Mouse (Mus musculus) midbrain, embryonic 16.5 days (tissue): ENCODE measurements around the gene Slu7. TPM values are rescaled to one million over a fixed set of nuclear protein-coding genes. Genes with fewer than 3 reads are reported as not detected.

ENCODE experiments used
- ATAC-seq: fragments of 200-750 bp; cut with Nextera tagmentation; 2 replicates; pipeline ENCODE4 v1.8.0; 2017; ENCODE audit warnings: moderate TSS enrichment
- H3K27ac ChIP-seq: fragments of 300-500 bp; sonication (generic); 2 replicates; pipeline ENCODE4 v1.5.1; 2014; ENCODE audit warnings: mild to moderate bottlenecking, low read length, mixed read lengths
- H3K27me3 ChIP-seq: fragments of 300-500 bp; sonication (generic); 2 replicates; pipeline ENCODE4 v1.6.1; 2014; ENCODE audit warnings: low read depth, low read length, mixed read lengths; ENCODE audit not compliant: control insufficient read depth, insufficient read depth
- H3K36me3 ChIP-seq: fragments of 300-500 bp; sonication (generic); 2 replicates; pipeline ENCODE4 v1.6.1; 2014; ENCODE audit warnings: mild to moderate bottlenecking, low read length, moderate library complexity, mixed read lengths; ENCODE audit not compliant: control insufficient read depth, insufficient read depth
- H3K4me1 ChIP-seq: fragments of 300-500 bp; sonication (generic); 2 replicates; pipeline ENCODE4 v1.6.1; 2014; ENCODE audit warnings: mild to moderate bottlenecking, low read length, mixed read lengths; ENCODE audit not compliant: control insufficient read depth, insufficient read depth
- H3K4me2 ChIP-seq: fragments of 300-500 bp; sonication (generic); 2 replicates; pipeline ENCODE4 v1.6.1; 2014; ENCODE audit warnings: mild to moderate bottlenecking, low read length, mixed read lengths
- H3K4me3 ChIP-seq: fragments of 300-500 bp; sonication (generic); 2 replicates; pipeline ENCODE4 v1.5.1; 2014; ENCODE audit warnings: low read depth, mild to moderate bottlenecking, low read length, moderate library complexity, mixed read lengths
- H3K9ac ChIP-seq: fragments of 300-500 bp; sonication (generic); 2 replicates; pipeline ENCODE4 v1.6.1; 2014; ENCODE audit warnings: low read depth, low read length, mixed read lengths
- H3K9me3 ChIP-seq: fragments of 300-500 bp; sonication (generic); replicated peaks from 2 replicates; pipeline ENCODE4 v1.6.1; 2014; ENCODE audit warnings: mild to moderate bottlenecking, low read length, mixed read lengths; ENCODE audit not compliant: control insufficient read depth, poor library complexity, severe bottlenecking
- WGBS: fragments of 180-500 bp; shearing (Covaris S2); extraction: QIAGEN DNeasy Blood & Tissue Kit; methylation state at CpG from one replicate; pipeline ENCODE4 v1.1.7; 2014; 5-methylcytosine and 5-hydroxymethylcytosine counted together
- polyA plus RNA-seq: library from polyadenylated mRNA; unstranded; fragments of >200 nt; fragmentation: Nextera tagmentation; extraction: Ambion mirVana; gene quantifications from 2 replicates; pipeline ENCODE4 v1.2.1, GENCODE M21; 2015

The Slu7 gene
- 62.6 and 65.3 TPM in 2 replicates for polyA plus RNA-seq

DNA sequence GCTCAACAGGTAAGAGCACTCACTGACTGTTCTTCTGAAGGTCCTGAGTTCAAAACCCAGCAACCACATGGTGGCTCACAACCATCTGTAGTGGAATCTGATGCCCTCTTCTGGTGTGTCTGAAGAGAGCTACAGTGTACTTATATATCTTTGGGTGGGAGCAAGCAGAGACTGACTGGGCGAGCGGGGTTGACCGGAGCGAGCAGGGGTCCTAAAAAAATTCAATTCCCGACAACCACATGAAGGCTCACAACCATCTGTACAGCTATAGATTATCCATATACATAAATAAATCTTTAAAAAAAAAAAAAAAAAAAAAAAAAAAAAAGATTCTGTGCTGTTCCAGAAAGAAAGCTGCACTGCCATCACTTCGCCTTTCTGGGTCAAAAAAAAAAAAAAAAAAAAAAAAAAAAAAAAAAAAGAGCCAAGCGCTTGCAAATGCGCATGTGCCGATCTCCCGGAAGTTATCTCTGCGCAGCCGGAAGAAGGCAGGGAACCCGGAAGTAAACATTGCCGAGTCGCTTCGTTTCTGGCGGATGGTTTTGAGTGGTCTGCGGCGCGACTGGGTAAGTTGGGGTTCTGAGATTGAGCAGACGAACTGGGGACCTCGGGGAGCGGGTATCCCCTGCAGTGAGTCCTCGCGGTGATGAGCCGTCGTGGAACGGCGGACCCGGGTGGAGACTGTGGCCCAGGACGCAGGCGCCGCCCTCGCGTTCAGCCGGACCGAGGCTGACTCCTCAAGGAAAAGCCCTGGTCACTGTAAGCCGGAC, at the start of gene Slu7:
Gene Slu7, plus strand, starts transcription at position 491 of the 770 bp plus-strand sequence.
- 8% methylated on average over 38 of the region's 38 CpGs for WGBS
- peak within 1 kb of the TSS; percentile 76 for H3K4me2 ChIP-seq
- peaks cover 7% of the 10 kb centered on the region for H3K4me1 ChIP-seq
- peak within 1 kb of the TSS; percentile 70 for H3K9ac ChIP-seq
- no peaks in the 10 kb centered on the region for H3K9me3 ChIP-seq
- peak within 1 kb of the TSS; percentile 25 for H3K27ac ChIP-seq
- no peaks in the 10 kb centered on the region for H3K27me3 ChIP-seq
- peak within 1 kb of the TSS; percentile 73 for H3K4me3 ChIP-seq
- H3K36me3 ChIP-seq, result peaks cover 4% of the 10 kb centered on the region; the same call in 1 of the 2 replicates
- ATAC-seq, result peak; percentile 94

- Histone ChIP-seq H3K9me3 (no peaks in the 10 kb centered on the region), H3K9ac (peak overlapping the region; percentile 63), H3K27ac (peak overlapping the region; percentile 80), H3K4me2 (peak overlapping the region; percentile 73), H3K36me3 (no peaks in the 10 kb centered on the region), H3K27me3 (no peaks in the 10 kb centered on the region), H3K4me1 (peaks cover 11% of the 10 kb centered on the region), H3K4me3 (peak overlapping the region; percentile 38)
- peak; percentile 84 for ATAC-seq
- 1% methylated on average over 18 of the region's 18 CpGs for WGBS
These were observed 48.4 kb upstream of the Slu7 start for GRCm38 (mm10) chr11:43385055-43385649.

GRCm38 (mm10) chr11:43385716-43386115, 47.8 kb upstream of the Slu7 start:
- Histone ChIP-seq H3K4me2 (peak overlapping the region; percentile 73), H3K27me3 (no peaks in the 10 kb centered on the region), H3K4me3 (peak overlapping the region; percentile 38; the same call in 1 of the 2 replicates), H3K4me1 (peaks cover 11% of the 10 kb centered on the region), H3K9me3 (no peaks in the 10 kb centered on the region), H3K9ac (peak overlapping the region; percentile 63), H3K27ac (no peak overlapping the region; the same call in 1 of the 2 replicates), H3K36me3 (no peaks in the 10 kb centered on the region)
- under 1% methylated on average over 8 of the region's 8 CpGs for WGBS
- ATAC-seq, result peak; percentile 86

- no peak overlapping the region for H3K4me3 ChIP-seq
- H3K36me3 ChIP-seq, result no peaks in the 10 kb centered on the region
- ATAC-seq, result no peak
- H3K9me3 ChIP-seq, result no peaks in the 10 kb centered on the region
- 96% methylated on average over 14 of the region's 14 CpGs for WGBS
- no peak overlapping the region for H3K27ac ChIP-seq
- no peak overlapping the region for H3K9ac ChIP-seq
- H3K4me2 ChIP-seq, result no peak overlapping the region
- no peaks in the 10 kb centered on the region for H3K27me3 ChIP-seq
- H3K4me1 ChIP-seq, result peaks cover 11% of the 10 kb centered on the region
These were observed 46.3 kb upstream of the Slu7 start for GRCm38 (mm10) chr11:43387004-43387880.

DNA sequence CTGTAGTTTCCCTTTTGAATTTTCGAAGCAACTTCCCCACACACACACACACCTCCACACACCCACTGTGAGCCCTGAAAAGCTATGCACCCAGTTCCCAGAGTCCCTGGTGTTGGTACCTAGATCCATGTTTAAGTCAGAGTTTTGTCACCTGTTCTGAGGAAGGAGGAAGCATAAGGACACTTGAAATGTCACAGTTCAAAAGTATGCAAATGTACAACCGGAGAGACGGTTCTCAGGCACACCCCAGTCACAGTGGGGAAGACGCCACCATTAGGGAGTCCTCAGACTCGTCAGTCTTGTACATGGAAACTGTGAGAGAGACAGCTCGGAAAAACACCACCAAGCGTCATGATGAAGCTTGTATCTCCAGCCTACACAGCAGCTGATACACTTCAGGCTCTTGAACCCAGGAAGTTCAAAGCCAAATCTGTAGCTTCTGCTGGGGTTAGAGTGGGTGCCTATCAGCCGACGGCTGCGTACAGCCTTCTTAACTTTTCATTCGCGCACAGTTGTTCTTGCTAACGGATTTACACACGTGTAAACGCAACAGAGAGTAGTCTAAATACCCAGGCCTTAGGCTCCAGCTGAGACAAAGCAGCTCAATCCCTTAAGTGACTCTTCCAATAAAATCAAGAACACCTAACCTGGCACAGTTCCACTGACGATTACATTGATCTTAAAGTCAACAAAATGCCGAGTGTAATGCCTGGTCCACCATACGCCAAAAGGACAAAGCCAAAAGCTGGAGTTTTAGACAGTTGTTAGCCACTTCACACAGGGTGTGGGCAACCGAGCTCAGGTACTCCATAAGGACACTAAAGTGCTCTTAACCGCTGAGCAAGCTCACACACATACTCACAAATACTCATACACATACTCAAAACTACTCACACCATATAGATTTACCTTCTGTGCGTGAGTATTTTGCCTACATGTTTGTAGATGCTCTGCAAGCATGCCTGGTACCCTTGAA, 45.1 kb upstream of the Slu7 start:
- Histone ChIP-seq H3K36me3 (no peaks in the 10 kb centered on the region), H3K4me1 (peaks cover 11% of the 10 kb centered on the region), H3K4me2 (no peak overlapping the region), H3K27ac (no peak overlapping the region), H3K9me3 (no peaks in the 10 kb centered on the region), H3K9ac (no peak overlapping the region), H3K27me3 (no peaks in the 10 kb centered on the region), H3K4me3 (no peak overlapping the region)
- no peak for ATAC-seq
- 85% methylated on average over 21 of the region's 21 CpGs for WGBS

GRCm38 (mm10) chr11:43389118-43389517, 44.4 kb upstream of the Slu7 start:
- H3K4me3 ChIP-seq, result no peak overlapping the region
- no peak overlapping the region for H3K4me2 ChIP-seq
- WGBS, result 88% methylated on average over 7 of the region's 7 CpGs

DNA sequence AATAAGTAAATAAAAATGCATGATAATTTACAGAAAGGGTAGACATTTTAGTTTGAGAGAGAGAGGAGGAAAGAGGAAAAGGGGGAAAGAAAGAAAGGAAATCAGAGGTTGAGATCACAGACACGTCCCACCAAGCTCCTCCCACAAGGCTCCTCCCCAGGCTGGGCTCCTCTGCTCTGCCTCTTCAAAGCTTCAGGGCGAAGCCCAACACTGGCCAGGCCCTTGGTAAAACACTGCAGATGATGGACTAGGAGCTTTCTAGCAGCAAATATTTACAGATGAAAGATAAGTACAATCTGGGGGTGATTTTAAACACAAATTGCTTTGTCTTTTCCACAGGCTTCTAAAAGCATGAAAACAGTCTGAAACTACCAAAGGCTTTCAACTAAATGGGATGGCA, 40.8 kb upstream of the Slu7 start:
- H3K27ac ChIP-seq, result no peak overlapping the region
- no peaks in the 10 kb centered on the region for H3K4me1 ChIP-seq
- no peaks in the 10 kb centered on the region for H3K9me3 ChIP-seq
- no peak overlapping the region for H3K9ac ChIP-seq
- ATAC-seq, result no peak
- WGBS, result 54% methylated on average over 2 of the region's 2 CpGs
- H3K27me3 ChIP-seq, result no peaks in the 10 kb centered on the region
- H3K36me3 ChIP-seq, result no peaks in the 10 kb centered on the region
- H3K4me2 ChIP-seq, result no peak overlapping the region
- no peak overlapping the region for H3K4me3 ChIP-seq

More at GRCm38 (mm10) chr11:43389118-43389517, 44.4 kb upstream of the Slu7 start:
- H3K9me3 ChIP-seq, result no peaks in the 10 kb centered on the region
- no peaks in the 10 kb centered on the region for H3K27me3 ChIP-seq
- H3K36me3 ChIP-seq, result no peaks in the 10 kb centered on the region
- H3K27ac ChIP-seq, result no peak overlapping the region
- peaks cover 11% of the 10 kb centered on the region for H3K4me1 ChIP-seq
- H3K9ac ChIP-seq, result no peak overlapping the region
- ATAC-seq, result no peak

- Histone ChIP-seq H3K4me3 (no peak overlapping the region), H3K4me1 (no peaks in the 10 kb centered on the region), H3K9me3 (no peaks in the 10 kb centered on the region), H3K27me3 (no peaks in the 10 kb centered on the region), H3K4me2 (no peak overlapping the region), H3K36me3 (no peaks in the 10 kb centered on the region), H3K9ac (no peak overlapping the region), H3K27ac (no peak overlapping the region)
- no peak for ATAC-seq
- 93% methylated on average over 4 of the region's 4 CpGs for WGBS
These were observed 40.2 kb upstream of the Slu7 start for GRCm38 (mm10) chr11:43393325-43393724.
